ENCODE assay signal across 8 mouse cellular contexts in the genomic region with DNA sequence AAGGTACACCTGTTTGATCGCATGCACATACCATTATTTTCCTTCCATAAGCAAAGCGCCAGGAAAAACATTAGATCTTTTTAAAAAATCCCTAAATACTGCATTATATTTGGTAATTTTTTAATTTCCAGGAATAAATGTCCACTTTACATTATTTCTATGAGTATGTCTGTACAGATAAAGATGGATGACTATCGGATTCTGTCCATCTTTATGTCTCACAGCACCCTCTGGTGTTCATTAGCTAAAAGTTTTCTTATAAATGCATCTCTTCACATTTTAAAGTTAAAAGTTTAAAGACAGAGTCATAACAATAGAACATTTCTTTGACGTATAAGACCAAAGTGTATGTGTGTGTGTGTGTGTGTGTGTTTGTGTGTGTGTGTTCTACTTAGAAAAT.
DNase-seq lines count a peak whose midpoint lies in the region; ATAC-seq and TF ChIP-seq lines count a peak whose summit lies in the region.

No protein-coding gene starts in this region.

- no peak for ATAC-seq in lung, embryonic 14.5 days (ENCODE audit: insufficient read depth)

- no peak overlapping the region for H3K27ac ChIP-seq in lung, embryonic 14.5 days (ENCODE audit: low read depth)

- H3K27me3 ChIP-seq in lung, embryonic 14.5 days (ENCODE audit: insufficient read depth, low read length) = no peaks in the 10 kb centered on the region

- H3K9me3 ChIP-seq in lung, embryonic 14.5 days (ENCODE audit: low read depth, low read length) = no peaks in the 10 kb centered on the region

- H3K4me3 ChIP-seq in lung, embryonic 14.5 days (ENCODE audit: low read depth, low read length) = no peak overlapping the region

- no peak overlapping the region for H3K9ac ChIP-seq in lung, embryonic 14.5 days

- no peak overlapping the region for H3K4me2 ChIP-seq in lung, embryonic 14.5 days

- H3K4me1 ChIP-seq in lung, embryonic 14.5 days (ENCODE audit: insufficient read depth) = no peaks in the 10 kb centered on the region

- no peak for TF ChIP-seq POLR2A in brain, embryonic 14.5 days (IDR thresholded peaks at IDR 0.05; ENCODE audit: borderline replicate concordance, extremely low read depth, insufficient read depth, insufficient read length, poor library complexity, severe bottlenecking)

- WGBS in lung, embryonic 14.5 days = 51% methylated on average over 4 of the region's 4 CpGs

- H3K36me3 ChIP-seq in lung, embryonic 14.5 days (ENCODE audit: insufficient read depth) = peaks cover 30% of the 10 kb centered on the region

- intact Hi-C loops in heart, postnatal 10 days (cut with DNase I) = loop anchor here (1.0 kb wide), 1 partner anchor 152 kb away; no protein-coding TSS in a partner anchor

- peak; percentile 59 for TF ChIP-seq CTCF in lung, embryonic 14.5 days (IDR thresholded peaks at IDR 0.05; ENCODE audit: low read depth)
- no peak for TF ChIP-seq CTCF in brain, embryonic 14.5 days (IDR thresholded peaks at IDR 0.05; ENCODE audit: borderline replicate concordance, extremely low read depth, insufficient read depth, insufficient read length)

- peak; percentile 67 for DNase-seq in embryo, embryonic 10 days (ENCODE audit: low spot score)
- DNase-seq in embryo, embryonic 9.5 days (ENCODE audit: extremely low spot score) = no peak
- peak; percentile 79 for DNase-seq in lung, embryonic 14.5 days
- no peak for DNase-seq in lung, postnatal 14 days
- DNase-seq in brain, embryonic 14.5 days (ENCODE audit: low read depth) = peak; percentile 80
- DNase-seq in retina, embryonic 14.5 days (ENCODE audit: low spot score) = peak; percentile 78
- DNase-seq in spleen, postnatal 10 days (ENCODE audit: low spot score in 2 of 2) = no peak
- no peak for DNase-seq in heart, postnatal 10 days

Comparison
In these comparisons a context has a peak if more than half of its experiments do, and no peak if none do; other contexts are left out.
1. DNase-seq: peak in embryo, embryonic 10 days (single experiment), lung, embryonic 14.5 days (single experiment), brain, embryonic 14.5 days (single experiment) and retina, embryonic 14.5 days (single experiment); none in embryo, embryonic 9.5 days (single experiment), lung, postnatal 14 days (single experiment), spleen, postnatal 10 days (0 of 2) and heart, postnatal 10 days (0 of 2).